Mouse (Mus musculus) heart, adult 11 months (tissue): ENCODE data around the gene Zfp664.

Experiments used
- DNase-seq: peaks from one replicate; pipeline ENCODE4 v3.0.0; 2022

Gene Zfp664

DNA sequence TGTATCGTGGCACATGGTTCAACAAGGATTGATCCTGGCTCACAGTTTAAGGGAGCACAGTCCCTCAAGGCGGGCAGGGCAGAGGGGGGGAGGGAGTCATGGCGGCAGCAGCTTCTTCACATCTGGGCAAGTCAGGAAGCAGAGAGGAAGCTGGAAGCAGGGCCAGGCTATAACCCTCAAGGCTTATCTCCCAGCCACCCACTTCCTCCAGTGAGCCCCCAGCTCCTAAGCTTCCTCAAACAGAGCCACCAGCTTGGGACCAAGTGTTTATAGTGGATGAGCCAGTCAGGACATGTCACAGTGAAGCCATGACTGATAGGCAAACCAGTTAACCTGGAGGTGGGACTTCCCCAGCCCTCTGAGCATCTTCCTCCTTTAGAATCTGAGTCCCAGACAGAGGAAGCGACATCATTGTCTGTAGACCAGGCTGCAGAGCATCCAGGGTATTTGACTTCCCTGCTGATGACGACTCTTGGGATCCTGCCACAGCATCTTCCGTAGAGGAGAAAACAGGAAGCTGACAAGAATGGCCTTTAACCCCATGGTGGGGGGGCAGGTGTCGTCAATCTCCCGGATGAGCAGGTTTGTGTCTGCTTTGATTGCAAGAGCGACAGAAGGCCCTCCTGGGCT is 67.0 kb downstream of the Zfp664 start:
- peak; percentile 93 for DNase-seq

DNA sequence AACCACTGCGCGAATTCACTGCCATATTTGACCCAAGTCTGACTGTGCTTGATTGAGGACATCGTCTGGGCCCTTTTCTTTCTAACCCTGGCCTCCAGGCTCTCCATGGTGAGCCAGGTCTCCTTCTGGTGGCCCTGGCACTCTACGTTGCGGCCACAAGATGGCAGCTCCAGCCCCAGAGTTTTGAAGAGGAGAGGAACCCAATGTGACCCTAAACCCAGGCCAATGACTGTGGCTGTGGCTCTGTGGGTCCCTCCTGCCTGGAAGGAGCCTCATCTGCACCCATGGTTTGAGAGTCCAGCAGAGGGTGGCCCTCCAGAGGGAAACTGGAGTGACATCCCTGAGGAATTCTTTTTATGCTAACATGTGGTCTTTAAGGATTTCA is 67.6 kb downstream of the Zfp664 start:
- peak; percentile 92 for DNase-seq

DNA sequence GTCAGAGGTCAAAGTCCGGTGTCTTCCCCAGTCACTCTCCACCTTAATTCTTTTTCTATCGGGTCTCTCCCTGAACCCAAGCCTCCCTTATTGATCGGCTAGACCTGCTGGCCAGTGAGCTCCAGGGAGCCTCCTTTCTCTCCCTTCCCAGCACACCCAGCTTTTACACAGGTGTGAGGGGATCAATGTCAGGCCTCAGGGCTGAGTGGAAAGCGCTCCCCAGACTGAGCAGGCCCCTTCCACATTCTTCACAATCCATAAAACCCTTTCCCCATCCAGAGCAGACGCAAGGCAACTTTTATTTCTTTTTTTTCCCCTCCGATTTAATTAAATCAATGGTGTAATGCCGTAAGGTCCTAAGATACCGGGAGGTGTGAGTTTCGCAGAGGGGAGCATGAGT is 68.1 kb downstream of the Zfp664 start:
- no peak for DNase-seq

DNA sequence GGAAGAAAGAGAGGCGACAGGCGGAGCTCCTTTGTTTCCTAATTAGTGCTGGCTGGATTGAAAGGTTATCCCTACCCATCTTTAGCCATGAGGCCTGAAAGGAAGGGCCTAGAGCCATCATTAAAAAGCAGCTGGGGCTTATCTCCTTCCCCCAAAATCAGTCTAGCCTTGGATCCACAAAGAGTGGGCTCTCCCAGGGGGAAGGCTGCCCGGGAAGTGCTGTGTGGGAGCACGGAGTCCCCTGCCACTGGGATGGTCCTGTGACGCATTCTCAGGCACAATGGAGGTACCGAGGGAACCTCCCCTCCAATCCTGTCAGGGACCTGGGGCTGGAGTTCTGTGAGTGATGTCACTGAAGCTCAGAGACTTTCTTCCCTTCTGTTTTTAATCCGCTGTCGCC is 68.6 kb downstream of the Zfp664 start:
- no peak for DNase-seq

DNA sequence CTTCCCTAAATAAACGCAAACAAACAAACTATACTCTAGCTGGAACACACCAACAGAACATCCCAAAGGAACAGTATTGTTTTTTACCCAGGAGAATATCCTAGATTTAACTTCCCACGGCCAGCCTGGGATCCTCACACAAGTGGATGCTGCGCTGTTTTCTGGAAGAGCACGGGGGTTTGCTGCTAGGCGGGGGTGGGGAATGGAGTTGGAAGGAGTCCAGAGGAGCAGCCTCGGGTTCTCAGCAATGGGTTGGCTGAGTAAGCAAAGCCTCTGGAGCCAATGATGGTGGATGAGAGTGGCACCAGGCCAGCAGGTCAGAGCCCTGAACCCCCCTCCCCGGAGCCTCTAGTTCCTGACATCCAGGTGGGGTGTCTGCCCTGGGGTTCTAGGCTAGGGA is 72.1 kb downstream of the Zfp664 start:
- no peak for DNase-seq

DNA sequence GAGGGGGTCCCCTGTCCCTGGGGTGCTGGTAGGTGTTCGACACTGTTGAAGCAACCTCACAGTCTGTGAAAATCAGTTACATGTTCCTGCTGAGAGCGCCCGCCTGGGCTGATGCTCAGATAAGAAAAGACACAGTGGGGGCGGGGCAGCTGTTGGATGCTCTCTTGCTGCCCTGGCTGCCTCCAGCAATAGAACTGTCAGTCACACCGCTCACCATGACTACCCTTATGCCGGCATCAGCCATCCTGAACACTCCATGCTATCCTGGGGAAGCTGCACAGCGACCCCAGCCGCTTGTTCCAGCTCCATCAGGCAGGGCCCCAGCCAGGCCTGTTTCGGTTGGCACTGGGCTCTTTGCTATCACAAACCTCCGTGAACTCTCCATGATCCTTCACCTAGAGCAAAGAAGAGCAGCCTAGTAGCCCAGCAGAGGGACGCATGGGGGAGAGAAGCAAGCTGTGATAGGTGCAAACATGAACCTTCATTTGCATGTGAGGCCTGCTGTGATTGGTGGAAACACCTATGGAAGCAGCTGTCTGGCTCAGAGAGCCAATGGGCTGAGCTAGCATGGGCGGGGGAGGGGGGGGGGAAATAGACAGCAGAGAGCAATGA is 80.8 kb downstream of the Zfp664 start:
- peak; percentile 83 for DNase-seq

DNA sequence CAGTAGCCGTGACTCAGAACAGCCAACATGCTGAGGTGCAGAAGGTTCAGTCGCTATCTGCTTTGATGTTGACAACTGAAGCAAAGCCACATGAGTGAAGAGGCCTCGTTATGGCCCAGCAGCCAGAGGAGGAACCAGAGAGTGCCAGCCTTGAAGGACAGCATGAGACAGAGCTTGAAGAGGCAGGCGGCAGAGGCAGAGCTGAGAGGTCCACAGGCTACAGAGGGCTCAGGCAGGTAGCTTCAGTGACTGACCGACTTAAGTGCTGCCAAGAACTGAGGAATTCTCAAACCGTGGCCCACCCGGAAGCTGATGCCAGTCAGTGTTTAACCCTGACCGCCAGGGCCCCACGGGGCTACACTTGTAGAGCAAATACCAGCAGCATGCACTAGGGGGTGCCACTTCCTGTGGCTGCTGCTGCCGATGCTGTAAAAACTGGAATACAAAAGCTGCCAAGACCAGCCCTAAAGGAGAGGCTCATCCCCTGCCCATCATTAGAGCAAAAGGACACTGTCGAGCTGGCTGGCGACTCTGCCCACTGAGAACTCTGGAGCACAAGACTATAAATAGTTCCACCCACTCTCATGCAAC is 81.4 kb downstream of the Zfp664 start:
- peak; percentile 93 for DNase-seq

DNA sequence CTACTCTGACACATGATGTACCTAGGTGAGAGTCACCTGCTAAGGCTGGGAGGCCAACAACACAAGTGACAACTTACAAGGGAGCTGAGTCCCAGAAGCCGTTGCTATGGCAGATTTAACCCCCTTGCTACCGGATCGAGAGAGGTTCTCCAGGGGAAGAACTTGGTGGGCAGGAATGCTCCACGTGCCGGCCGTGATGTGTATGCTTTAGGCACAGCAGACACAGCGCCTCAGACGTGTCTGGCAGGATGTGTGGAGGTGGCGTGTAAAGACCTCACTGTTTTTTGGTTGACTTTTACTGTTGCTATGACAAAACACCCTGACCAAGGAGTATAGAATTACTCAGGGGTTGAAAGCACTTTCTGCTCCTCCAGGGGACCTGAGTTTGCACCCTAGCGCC is 81.9 kb downstream of the Zfp664 start:
- no peak for DNase-seq

DNA sequence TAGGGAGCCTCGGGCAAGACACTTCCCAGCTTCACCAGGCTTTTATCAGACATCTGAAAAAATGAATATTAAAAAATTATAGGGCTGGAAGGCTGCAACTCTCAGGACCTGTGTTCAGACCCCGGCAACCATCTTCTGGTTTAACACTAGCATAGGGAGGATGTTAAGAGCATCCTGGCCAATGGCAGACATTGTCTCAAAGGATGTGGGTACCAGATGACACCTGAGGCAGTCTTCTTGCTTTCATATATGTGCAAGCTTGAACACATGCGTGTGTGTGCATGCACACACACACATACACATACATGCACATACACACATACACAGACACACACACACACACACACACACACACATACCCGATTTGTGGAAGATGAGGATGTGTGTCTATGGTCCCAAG is 82.6 kb downstream of the Zfp664 start:
- no peak for DNase-seq

DNA sequence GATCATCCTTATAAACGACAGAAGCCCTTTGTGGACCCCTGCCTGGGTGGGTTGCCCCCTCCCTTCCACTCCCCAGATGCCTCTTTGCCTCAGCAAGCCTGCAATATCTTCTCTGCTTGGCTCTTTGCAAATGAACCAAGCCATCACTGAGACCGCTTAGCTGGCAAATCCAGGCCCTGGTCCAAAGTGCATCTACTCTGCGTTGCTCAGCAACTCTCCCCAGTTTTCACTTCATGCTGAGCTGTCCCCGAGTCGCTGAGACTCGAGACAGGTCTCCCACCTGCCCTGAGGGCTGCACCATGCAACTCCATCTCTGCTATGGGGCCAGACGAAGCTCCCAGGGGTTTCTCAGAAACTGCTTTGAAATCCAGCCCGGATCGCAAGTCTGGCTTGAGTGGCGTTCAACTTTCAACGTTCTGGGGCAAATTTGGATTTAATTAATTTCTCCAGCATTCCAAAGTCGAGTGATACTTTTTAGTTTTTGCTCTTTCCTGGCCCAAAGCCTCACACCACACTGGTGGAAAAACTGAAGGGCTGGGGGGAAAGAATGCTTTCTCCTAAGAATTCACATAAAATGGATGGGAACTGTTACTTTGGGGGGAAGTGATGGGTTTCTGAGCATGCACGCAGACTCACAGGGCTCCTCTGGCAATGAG is 88.3 kb downstream of the Zfp664 start:
- DNase-seq: no peak

DNA sequence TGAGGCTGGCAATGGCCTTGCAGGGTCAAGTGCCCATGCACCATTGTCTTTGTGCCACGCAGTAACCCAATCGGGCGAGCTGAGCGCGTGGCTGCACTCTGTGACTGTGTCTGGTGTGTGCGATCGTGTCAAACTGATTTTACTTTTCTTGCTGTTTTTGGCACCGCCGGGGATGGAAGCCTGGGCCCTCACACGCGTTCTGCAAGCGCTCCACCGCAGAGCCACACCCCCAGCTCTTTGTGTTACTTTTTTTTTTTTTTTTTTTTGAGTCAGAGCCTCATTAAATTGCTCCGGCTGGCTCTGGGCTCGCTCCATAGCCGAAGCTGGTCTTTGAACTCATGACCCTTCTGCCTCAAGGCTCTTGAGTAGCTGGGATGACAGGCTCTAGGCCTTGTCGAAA is 88.8 kb downstream of the Zfp664 start:
- DNase-seq: no peak
